Mouse (Mus musculus) hindbrain, embryonic 15.5 days (tissue): Measurements from ENCODE around the gene Nop16. TPM values are rescaled to one million over a fixed set of nuclear protein-coding genes. Genes with fewer than 3 reads are reported as not detected.

Experiments used
- ATAC-seq: fragments of 200-750 bp; cut with Nextera tagmentation; 2 replicates; pipeline ENCODE4 v1.8.0; 2017; ENCODE audit warnings: low read depth, moderate number of reproducible peaks, moderate TSS enrichment; ENCODE audit not compliant: low FRiP score
- H3K27ac ChIP-seq: fragments of 300-500 bp; sonication (generic); replicated peaks from 2 replicates; pipeline ENCODE4 v1.5.1; 2015; ENCODE audit warnings: mild to moderate bottlenecking, inconsistent platforms
- H3K27me3 ChIP-seq: fragments of 300-500 bp; sonication (generic); 2 replicates; pipeline ENCODE4 v1.6.1; 2015; ENCODE audit warnings: control low read depth, inconsistent platforms
- H3K36me3 ChIP-seq: fragments of 300-500 bp; sonication (generic); 2 replicates; pipeline ENCODE4 v1.6.1; 2015; ENCODE audit warnings: control low read depth, inconsistent platforms
- H3K4me1 ChIP-seq: fragments of 300-500 bp; sonication (generic); replicated peaks from 2 replicates; pipeline ENCODE4 v1.6.1; 2015; ENCODE audit warnings: control low read depth, inconsistent platforms
- H3K4me2 ChIP-seq: fragments of 300-500 bp; sonication (generic); 2 replicates; pipeline ENCODE4 v1.6.1; 2015; ENCODE audit warnings: moderate library complexity, mild to moderate bottlenecking, inconsistent platforms
- H3K4me3 ChIP-seq: fragments of 300-500 bp; sonication (generic); 2 replicates; pipeline ENCODE4 v1.5.1; 2015; ENCODE audit warnings: mild to moderate bottlenecking, inconsistent platforms
- H3K9ac ChIP-seq: fragments of 300-500 bp; sonication (generic); 2 replicates; pipeline ENCODE4 v1.6.1; 2015; ENCODE audit warnings: inconsistent platforms
- H3K9me3 ChIP-seq: fragments of 300-500 bp; sonication (generic); 2 replicates; pipeline ENCODE4 v1.6.1; 2016; ENCODE audit warnings: control low read depth, inconsistent platforms
- WGBS: fragments of 180-500 bp; shearing (Covaris S2); methylation state at CpG from one replicate; pipeline ENCODE4 v1.1.7; 2015; 5-methylcytosine and 5-hydroxymethylcytosine counted together
- polyA plus RNA-seq: library from polyadenylated mRNA; unstranded; fragments of >200 nt; fragmentation: Nextera tagmentation; extraction: Ambion mirVana; gene quantifications from 2 replicates; pipeline ENCODE4 v1.2.1, GENCODE M21; 2015

Gene Nop16
- polyA plus RNA-seq, 1 experiment from 2014 or later, result 62.0 TPM

GRCm38 (mm10) chr13:54609301-54609700 lies 19.4 kb upstream of the Nop16 start:
- WGBS, result 20% methylated on average over 1 of the region's 1 CpGs
- H3K4me2 ChIP-seq, result peak overlapping the region; percentile 85
- H3K27me3 ChIP-seq, result no peaks in the 10 kb centered on the region
- H3K9ac ChIP-seq, result peak overlapping the region; percentile 23; the same call in 1 of the 2 replicates
- no peaks in the 10 kb centered on the region for H3K9me3 ChIP-seq
- H3K4me3 ChIP-seq, result peak overlapping the region; percentile 81
- H3K4me1 ChIP-seq, result peaks cover 33% of the 10 kb centered on the region
- no peak overlapping the region for H3K27ac ChIP-seq
- ATAC-seq, result no peak
- H3K36me3 ChIP-seq, result 0 out of 2 replicates have a peak, but pooled peaks cover 5% of the 10 kb centered on the region

- Histone ChIP-seq H3K27me3 (no peaks in the 10 kb centered on the region), H3K4me3 (peak overlapping the region; percentile 81), H3K9ac (peak overlapping the region; percentile 23; the same call in 1 of the 2 replicates), H3K36me3 (0 out of 2 replicates have a peak, but pooled peaks cover 9% of the 10 kb centered on the region), H3K4me2 (peak overlapping the region; percentile 85), H3K9me3 (no peaks in the 10 kb centered on the region), H3K4me1 (peaks cover 33% of the 10 kb centered on the region), H3K27ac (no peak overlapping the region)
- ATAC-seq, result no peak
- WGBS, result 9% methylated on average over 8 of the region's 8 CpGs
Observed at GRCm38 (mm10) chr13:54608666-54609065, 18.8 kb upstream of the Nop16 start.

GRCm38 (mm10) chr13:54608002-54608401 lies 18.1 kb upstream of the Nop16 start:
- Histone ChIP-seq H3K36me3 (0 out of 2 replicates have a peak, but pooled peaks cover 9% of the 10 kb centered on the region), H3K4me3 (no peak overlapping the region), H3K9me3 (no peaks in the 10 kb centered on the region), H3K4me1 (peaks cover 33% of the 10 kb centered on the region), H3K9ac (0 out of 2 replicates have a peak overlapping the region, but pooled peaks have one; percentile 23), H3K4me2 (peak overlapping the region; percentile 85), H3K27me3 (no peaks in the 10 kb centered on the region), H3K27ac (no peak overlapping the region)
- no peak for ATAC-seq
- WGBS, result 58% methylated on average over 3 of the region's 3 CpGs

- no peak overlapping the region for H3K27ac ChIP-seq
- no peak overlapping the region for H3K4me3 ChIP-seq
- H3K4me2 ChIP-seq, result no peak overlapping the region
- no peaks in the 10 kb centered on the region for H3K9me3 ChIP-seq
- H3K36me3 ChIP-seq, result 0 out of 2 replicates have a peak, but pooled peaks cover 9% of the 10 kb centered on the region
- peaks cover 33% of the 10 kb centered on the region for H3K4me1 ChIP-seq
- ATAC-seq, result no peak
- 77% methylated on average over 5 of the region's 5 CpGs for WGBS
- no peak overlapping the region for H3K9ac ChIP-seq
- H3K27me3 ChIP-seq, result no peaks in the 10 kb centered on the region
Observed at GRCm38 (mm10) chr13:54607204-54607603, 17.3 kb upstream of the Nop16 start.

GRCm38 (mm10) chr13:54605426-54605825 lies 15.5 kb upstream of the Nop16 start:
- no peaks in the 10 kb centered on the region for H3K9me3 ChIP-seq
- H3K4me1 ChIP-seq, result peaks cover 25% of the 10 kb centered on the region
- H3K27ac ChIP-seq, result no peak overlapping the region
- 79% methylated on average over 5 of the region's 5 CpGs for WGBS
- H3K9ac ChIP-seq, result no peak overlapping the region
- ATAC-seq, result no peak
- no peak overlapping the region for H3K4me2 ChIP-seq
- H3K27me3 ChIP-seq, result no peaks in the 10 kb centered on the region
- H3K4me3 ChIP-seq, result no peak overlapping the region
- 0 out of 2 replicates have a peak, but pooled peaks cover 19% of the 10 kb centered on the region for H3K36me3 ChIP-seq

- WGBS, result 53% methylated on average over 4 of the region's 4 CpGs
- no peaks in the 10 kb centered on the region for H3K9me3 ChIP-seq
Observed at GRCm38 (mm10) chr13:54604221-54604620, 14.3 kb upstream of the Nop16 start.

GRCm38 (mm10) chr13:54603501-54603900 lies 13.6 kb upstream of the Nop16 start:
- Histone ChIP-seq H3K27ac (no peak overlapping the region), H3K4me3 (no peak overlapping the region), H3K4me1 (peaks cover 6% of the 10 kb centered on the region), H3K36me3 (peaks cover 33% of the 10 kb centered on the region), H3K27me3 (no peaks in the 10 kb centered on the region), H3K4me2 (no peak overlapping the region), H3K9me3 (no peaks in the 10 kb centered on the region), H3K9ac (no peak overlapping the region)
- ATAC-seq, result no peak

More at GRCm38 (mm10) chr13:54604221-54604620, 14.3 kb upstream of the Nop16 start:
- Histone ChIP-seq H3K4me1 (peaks cover 13% of the 10 kb centered on the region), H3K9ac (no peak overlapping the region), H3K4me2 (no peak overlapping the region), H3K27ac (no peak overlapping the region), H3K36me3 (peaks cover 26% of the 10 kb centered on the region), H3K4me3 (no peak overlapping the region), H3K27me3 (no peaks in the 10 kb centered on the region)
- ATAC-seq, result no peak

- Histone ChIP-seq H3K27me3 (no peaks in the 10 kb centered on the region), H3K9me3 (no peaks in the 10 kb centered on the region), H3K27ac (no peak overlapping the region), H3K4me1 (no peaks in the 10 kb centered on the region), H3K4me3 (no peak overlapping the region), H3K9ac (no peak overlapping the region), H3K36me3 (peaks cover 40% of the 10 kb centered on the region), H3K4me2 (no peak overlapping the region)
- WGBS, result 62% methylated on average over 3 of the region's 3 CpGs
- ATAC-seq, result no peak
Observed at GRCm38 (mm10) chr13:54602639-54603111, 12.8 kb upstream of the Nop16 start.

- 90% methylated on average over 12 of the region's 12 CpGs for WGBS
- no peak overlapping the region for H3K27ac ChIP-seq
- H3K4me2 ChIP-seq, result no peak overlapping the region
- H3K27me3 ChIP-seq, result no peaks in the 10 kb centered on the region
- H3K9ac ChIP-seq, result no peak overlapping the region
- 0 out of 2 replicates have a peak, but pooled peaks cover 9% of the 10 kb centered on the region for H3K4me1 ChIP-seq
- H3K36me3 ChIP-seq, result peaks cover 45% of the 10 kb centered on the region
- no peak for ATAC-seq
- H3K4me3 ChIP-seq, result no peak overlapping the region
- H3K9me3 ChIP-seq, result no peaks in the 10 kb centered on the region
Observed at GRCm38 (mm10) chr13:54598622-54599143, 8.8 kb upstream of the Nop16 start.

- H3K9me3 ChIP-seq, result no peaks in the 10 kb centered on the region
- ATAC-seq, result no peak
- H3K4me1 ChIP-seq, result peaks cover 18% of the 10 kb centered on the region
- peaks cover 45% of the 10 kb centered on the region for H3K36me3 ChIP-seq
- 60% methylated on average over 5 of the region's 5 CpGs for WGBS
- H3K9ac ChIP-seq, result no peak overlapping the region
- H3K27ac ChIP-seq, result no peak overlapping the region
- no peaks in the 10 kb centered on the region for H3K27me3 ChIP-seq
- H3K4me2 ChIP-seq, result no peak overlapping the region
- H3K4me3 ChIP-seq, result no peak overlapping the region
Observed at GRCm38 (mm10) chr13:54596870-54597269, 7.0 kb upstream of the Nop16 start.

- Histone ChIP-seq H3K27ac (no peak overlapping the region), H3K4me1 (peaks cover 25% of the 10 kb centered on the region), H3K9me3 (no peaks in the 10 kb centered on the region), H3K9ac (no peak overlapping the region), H3K27me3 (no peaks in the 10 kb centered on the region), H3K4me2 (no peak overlapping the region), H3K4me3 (no peak overlapping the region), H3K36me3 (peaks cover 40% of the 10 kb centered on the region)
- ATAC-seq, result peak; percentile 23; the same call in 1 of the 2 replicates
- WGBS, result 79% methylated on average over 8 of the region's 8 CpGs
Observed at GRCm38 (mm10) chr13:54596107-54596690, 6.3 kb upstream of the Nop16 start.

GRCm38 (mm10) chr13:54593617-54594016 lies 3.7 kb upstream of the Nop16 start:
- no peak overlapping the region for H3K4me3 ChIP-seq
- no peaks in the 10 kb centered on the region for H3K27me3 ChIP-seq
- no peak overlapping the region for H3K4me2 ChIP-seq
- no peak overlapping the region for H3K27ac ChIP-seq
- H3K9ac ChIP-seq, result no peak overlapping the region
- 81% methylated on average over 11 of the region's 11 CpGs for WGBS
- peaks cover 23% of the 10 kb centered on the region; the same call in 1 of the 2 replicates for H3K36me3 ChIP-seq
- H3K4me1 ChIP-seq, result peaks cover 36% of the 10 kb centered on the region
- H3K9me3 ChIP-seq, result no peaks in the 10 kb centered on the region
- no peak for ATAC-seq
